Mouse (Mus musculus) neural tube, embryonic 11.5 days (tissue): ENCODE results near the gene Gstm6. TPM values are rescaled to one million over a fixed set of nuclear protein-coding genes. Genes with fewer than 3 reads are reported as not detected.

ENCODE experiments used
- ATAC-seq: fragments of 200-750 bp; cut with Nextera tagmentation; 2 replicates; pipeline ENCODE4 v1.8.0; 2017; ENCODE audit warnings: moderate number of reproducible peaks, mild to moderate bottlenecking, moderate TSS enrichment, moderate library complexity; ENCODE audit not compliant: insufficient read depth, low FRiP score, low TSS enrichment
- DNase-seq: peaks from one replicate; pipeline ENCODE4 v3.0.0-alpha.2; 2015; ENCODE audit warnings: low spot score
- H3K27ac ChIP-seq: fragments of 300-500 bp; sonication (generic); 2 replicates; pipeline ENCODE4 v1.5.1; 2014; ENCODE audit warnings: low read depth, mild to moderate bottlenecking, low read length
- H3K27me3 ChIP-seq: fragments of 300-500 bp; sonication (generic); 2 replicates; pipeline ENCODE4 v1.6.1; 2014; ENCODE audit warnings: mild to moderate bottlenecking, low read length, mixed read lengths; ENCODE audit not compliant: control insufficient read depth, insufficient read depth
- H3K36me3 ChIP-seq: fragments of 300-500 bp; sonication (generic); 2 replicates; pipeline ENCODE4 v1.6.1; 2014; ENCODE audit warnings: mild to moderate bottlenecking, low read length, moderate library complexity, mixed read lengths; ENCODE audit not compliant: control insufficient read depth, insufficient read depth
- H3K4me1 ChIP-seq: fragments of 300-500 bp; sonication (generic); 2 replicates; pipeline ENCODE4 v1.6.1; 2014; ENCODE audit warnings: low read length, mixed read lengths; ENCODE audit not compliant: control insufficient read depth, insufficient read depth
- H3K4me2 ChIP-seq: fragments of 300-500 bp; sonication (generic); 2 replicates; pipeline ENCODE4 v1.6.1; 2014; ENCODE audit warnings: low read depth, mild to moderate bottlenecking, moderate library complexity
- H3K4me3 ChIP-seq: fragments of 300-500 bp; sonication (generic); 2 replicates; pipeline ENCODE4 v1.5.1; 2014; ENCODE audit warnings: low read depth, low read length
- H3K9ac ChIP-seq: fragments of 300-500 bp; sonication (generic); 2 replicates; pipeline ENCODE4 v1.6.1; 2014; ENCODE audit warnings: mild to moderate bottlenecking, low read length
- H3K9me3 ChIP-seq: fragments of 300-500 bp; sonication (generic); 2 replicates; pipeline ENCODE4 v1.6.1; 2016; ENCODE audit warnings: low read length; ENCODE audit not compliant: control insufficient read depth
- WGBS: fragments of 180-500 bp; shearing (Covaris S2); extraction: QIAGEN DNeasy Blood & Tissue Kit; methylation state at CpG from one replicate; pipeline ENCODE4 v1.1.7; 2014; 5-methylcytosine and 5-hydroxymethylcytosine counted together
- polyA plus RNA-seq: library from polyadenylated mRNA; unstranded; fragments of >200 nt; fragmentation: Nextera tagmentation; extraction: Ambion mirVana; gene quantifications from 2 replicates; pipeline ENCODE4 v1.2.1, GENCODE M21; 2014

Gstm6 gene
- polyA plus RNA-seq, 1 experiment from 2014 or later, result 5.3 TPM

DNA sequence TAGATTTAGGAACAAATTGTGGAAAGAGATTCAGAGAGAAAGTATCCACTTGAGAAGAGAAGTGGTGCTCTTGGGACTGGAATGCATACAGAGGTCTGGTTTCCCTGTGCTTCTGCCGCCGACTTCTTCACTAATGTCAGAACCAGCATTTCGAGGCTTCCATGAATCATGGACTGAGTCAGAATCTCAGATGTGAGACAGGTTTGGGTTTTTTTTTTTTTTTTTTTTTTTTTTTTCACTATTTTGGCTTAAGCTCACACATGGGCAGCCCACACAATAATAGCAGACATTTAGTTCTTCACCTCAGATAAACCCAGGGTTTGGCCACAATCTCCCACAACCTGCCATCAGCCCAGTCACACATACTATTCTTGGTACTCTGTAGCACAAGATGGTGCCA lies 8.3 kb downstream of the Gstm6 start:
- ATAC-seq (no peak), DNase-seq (no peak)
- no peak overlapping the region for H3K4me2 ChIP-seq
- no peaks in the 10 kb centered on the region; the same call in 1 of the 2 replicates for H3K4me1 ChIP-seq
- WGBS, result 90% methylated on average over 3 of the region's 3 CpGs
- H3K36me3 ChIP-seq, result no peaks in the 10 kb centered on the region
- H3K9me3 ChIP-seq, result no peaks in the 10 kb centered on the region
- H3K27ac ChIP-seq, result no peak overlapping the region
- no peak overlapping the region for H3K4me3 ChIP-seq
- H3K27me3 ChIP-seq, result no peaks in the 10 kb centered on the region
- H3K9ac ChIP-seq, result no peak overlapping the region

DNA sequence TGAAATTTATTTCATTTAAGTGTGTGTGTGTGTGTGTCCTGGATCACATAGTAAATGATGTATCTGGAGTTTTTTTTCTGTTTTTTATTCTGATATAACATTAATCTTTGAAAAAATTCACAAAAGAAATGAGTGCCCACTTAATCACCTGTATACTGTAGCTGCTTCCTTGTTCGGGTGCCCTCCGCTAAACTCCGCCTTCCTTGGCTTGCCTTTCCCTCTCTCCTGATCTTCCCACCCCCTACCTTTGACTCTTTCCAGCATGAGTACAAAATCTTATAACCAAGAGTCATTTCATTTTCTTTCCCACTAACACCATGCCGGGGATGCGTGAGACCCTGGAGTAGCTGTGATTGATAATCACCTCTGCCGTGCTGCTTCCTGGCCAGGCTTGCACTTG lies 11.4 kb downstream of the Gstm6 start:
- no peak overlapping the region for H3K9ac ChIP-seq
- no peaks in the 10 kb centered on the region for H3K36me3 ChIP-seq
- DNase-seq (no peak), ATAC-seq (peak; percentile 21; the same call in 1 of the 2 replicates)
- no peaks in the 10 kb centered on the region; the same call in 1 of the 2 replicates for H3K4me1 ChIP-seq
- no peak overlapping the region for H3K4me2 ChIP-seq
- WGBS, result 85% methylated on average over 6 of the region's 6 CpGs
- no peak overlapping the region for H3K4me3 ChIP-seq
- H3K27me3 ChIP-seq, result no peaks in the 10 kb centered on the region
- H3K27ac ChIP-seq, result no peak overlapping the region
- no peaks in the 10 kb centered on the region for H3K9me3 ChIP-seq

DNA sequence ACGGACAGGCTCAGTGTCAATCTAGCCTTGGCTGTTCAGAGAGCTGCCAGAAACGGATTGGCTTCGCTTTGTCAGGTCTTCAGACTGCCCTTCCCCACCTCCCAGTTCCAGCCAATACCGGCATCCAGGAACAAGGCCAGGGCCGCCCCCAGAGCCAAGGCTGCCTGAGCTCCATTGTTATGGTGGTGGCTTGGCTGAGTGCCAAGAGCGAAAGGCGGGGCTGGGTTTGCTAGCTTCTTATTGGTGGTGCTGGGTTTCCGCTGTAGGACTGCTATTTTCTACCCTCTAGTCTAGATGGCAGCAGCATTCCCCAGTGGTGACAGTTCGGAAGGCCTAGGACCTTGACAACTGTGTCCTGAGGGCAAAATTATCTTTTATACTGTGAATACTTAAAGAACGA lies 11.9 kb downstream of the Gstm6 start, which contains the start of gene Gstm7:
TSS of gene Gstm7 (minus strand) at position 148 of the 400 bp plus-strand sequence.
- Histone ChIP-seq H3K27me3 (no peaks in the 10 kb centered on the region), H3K4me3 (0 out of 2 replicates have a peak within 1 kb of the TSS, but pooled peaks have one; percentile 6), H3K4me1 (no peaks in the 10 kb centered on the region; the same call in 1 of the 2 replicates), H3K36me3 (no peaks in the 10 kb centered on the region), H3K4me2 (peak within 1 kb of the TSS; percentile 32), H3K9ac (peak within 1 kb of the TSS; percentile 16), H3K27ac (peak within 1 kb of the TSS; percentile 15; the same call in 1 of the 2 replicates), H3K9me3 (no peaks in the 10 kb centered on the region)
- peak; percentile 97 for DNase-seq
- peak; percentile 96 for ATAC-seq
- WGBS, result 8% methylated on average over 10 of the region's 10 CpGs

DNA sequence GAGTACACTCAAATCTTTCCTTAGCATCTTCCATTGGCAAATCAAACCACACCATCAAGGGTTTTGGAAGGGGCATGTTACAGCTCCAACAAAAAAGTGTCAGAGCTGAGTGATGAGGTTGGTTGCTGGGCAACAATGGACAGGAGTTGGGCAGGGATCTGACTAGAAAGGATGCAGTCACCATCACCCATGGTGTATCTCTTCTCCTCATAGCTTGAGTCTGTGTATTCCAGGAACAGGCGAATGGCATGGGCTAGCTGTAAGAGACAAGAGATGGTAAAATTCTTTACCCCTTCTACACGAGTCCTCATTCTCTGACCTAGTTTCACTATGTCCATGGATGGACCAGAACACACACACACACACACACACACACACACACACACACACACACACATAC lies 12.4 kb downstream of the Gstm6 start:
- H3K27ac ChIP-seq, result peak overlapping the region; percentile 15; the same call in 1 of the 2 replicates
- H3K4me3 ChIP-seq, result 0 out of 2 replicates have a peak overlapping the region, but pooled peaks have one; percentile 6
- WGBS, result 85% methylated on average over 2 of the region's 2 CpGs
- ATAC-seq (peak; percentile 33), DNase-seq (peak; percentile 32)
- peak overlapping the region; percentile 32 for H3K4me2 ChIP-seq
- no peaks in the 10 kb centered on the region for H3K27me3 ChIP-seq
- no peaks in the 10 kb centered on the region; the same call in 1 of the 2 replicates for H3K4me1 ChIP-seq
- H3K9ac ChIP-seq, result peak overlapping the region; percentile 16
- no peaks in the 10 kb centered on the region for H3K9me3 ChIP-seq
- H3K36me3 ChIP-seq, result no peaks in the 10 kb centered on the region

DNA sequence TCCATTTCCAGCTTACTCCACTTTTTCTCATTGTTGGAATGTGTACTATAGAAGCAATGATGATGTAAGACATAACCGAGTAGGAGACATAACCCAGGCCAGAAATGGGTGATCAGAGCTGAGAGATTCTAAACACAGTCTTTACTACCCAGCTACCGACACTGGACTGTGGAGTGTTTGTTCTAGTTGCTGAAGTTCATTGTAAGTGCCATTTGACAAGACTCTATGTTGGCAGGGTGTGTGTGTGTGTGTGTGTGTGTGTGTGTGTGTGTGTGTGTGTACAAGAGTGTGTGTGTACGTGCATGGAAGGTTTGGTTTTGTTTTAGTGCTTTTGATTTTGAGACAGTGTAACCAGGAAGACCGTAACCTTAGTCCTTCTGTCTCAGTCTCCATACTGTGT lies 13.8 kb downstream of the Gstm6 start:
- no peaks in the 10 kb centered on the region for H3K36me3 ChIP-seq
- no peaks in the 10 kb centered on the region for H3K9me3 ChIP-seq
- no peak overlapping the region for H3K4me3 ChIP-seq
- WGBS, result 89% methylated on average over 4 of the region's 4 CpGs
- H3K9ac ChIP-seq, result no peak overlapping the region
- no peaks in the 10 kb centered on the region; the same call in 1 of the 2 replicates for H3K4me1 ChIP-seq
- DNase-seq (no peak), ATAC-seq (no peak)
- H3K4me2 ChIP-seq, result no peak overlapping the region
- H3K27me3 ChIP-seq, result no peaks in the 10 kb centered on the region
- no peak overlapping the region for H3K27ac ChIP-seq

DNA sequence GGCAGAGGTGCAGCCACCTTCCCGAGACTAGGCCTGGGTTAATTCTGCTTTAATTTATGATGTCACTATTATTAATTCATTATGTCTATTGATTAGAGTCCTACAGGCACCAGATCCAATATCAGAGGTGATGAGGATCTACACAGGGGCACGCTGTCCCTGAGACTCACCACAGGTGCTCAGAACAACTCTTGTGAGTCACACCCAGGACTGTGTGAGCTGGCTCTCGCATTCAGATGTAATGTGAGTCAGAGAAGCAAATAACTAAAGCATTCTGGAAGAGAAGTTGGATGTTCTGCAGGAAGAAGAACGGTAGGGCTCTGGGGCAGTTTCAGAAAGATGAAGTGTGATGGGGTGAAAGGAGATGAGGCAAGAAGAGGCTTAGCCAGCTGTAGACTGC lies 14.3 kb downstream of the Gstm6 start:
- no peaks in the 10 kb centered on the region for H3K36me3 ChIP-seq
- no peak for ATAC-seq
- no peak overlapping the region for H3K27ac ChIP-seq
- H3K4me2 ChIP-seq, result no peak overlapping the region
- no peaks in the 10 kb centered on the region for H3K27me3 ChIP-seq
- no peak overlapping the region for H3K4me3 ChIP-seq
- no peak for DNase-seq
- 87% methylated on average over 4 of the region's 4 CpGs for WGBS
- no peak overlapping the region for H3K9ac ChIP-seq
- H3K9me3 ChIP-seq, result no peaks in the 10 kb centered on the region
- H3K4me1 ChIP-seq, result no peaks in the 10 kb centered on the region; the same call in 1 of the 2 replicates

DNA sequence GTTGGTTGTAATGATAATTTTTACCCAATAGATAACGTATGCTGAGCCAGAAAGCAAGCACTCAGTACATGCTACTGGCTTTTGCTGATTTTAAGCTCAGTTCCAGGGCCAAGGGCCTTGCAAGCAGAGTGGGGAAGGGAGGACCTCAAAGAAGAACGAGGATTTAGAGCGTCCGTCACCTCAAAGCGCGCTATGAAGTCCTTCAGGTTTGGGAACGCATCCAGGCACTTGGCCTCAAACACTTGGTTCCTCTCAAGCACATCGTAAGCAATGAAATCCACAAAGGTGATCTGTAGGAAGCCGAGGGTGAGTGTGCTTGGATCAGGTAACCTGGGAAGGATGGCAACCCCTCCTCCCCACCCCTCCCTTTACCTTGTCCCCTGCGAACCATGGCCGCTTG lies 14.9 kb downstream of the Gstm6 start:
- H3K27ac ChIP-seq, result no peak overlapping the region
- H3K9ac ChIP-seq, result no peak overlapping the region
- DNase-seq (no peak), ATAC-seq (no peak)
- H3K4me3 ChIP-seq, result no peak overlapping the region
- WGBS, result 85% methylated on average over 11 of the region's 11 CpGs
- no peaks in the 10 kb centered on the region for H3K36me3 ChIP-seq
- no peaks in the 10 kb centered on the region for H3K27me3 ChIP-seq
- no peaks in the 10 kb centered on the region for H3K9me3 ChIP-seq
- H3K4me1 ChIP-seq, result no peaks in the 10 kb centered on the region; the same call in 1 of the 2 replicates
- no peak overlapping the region for H3K4me2 ChIP-seq

DNA sequence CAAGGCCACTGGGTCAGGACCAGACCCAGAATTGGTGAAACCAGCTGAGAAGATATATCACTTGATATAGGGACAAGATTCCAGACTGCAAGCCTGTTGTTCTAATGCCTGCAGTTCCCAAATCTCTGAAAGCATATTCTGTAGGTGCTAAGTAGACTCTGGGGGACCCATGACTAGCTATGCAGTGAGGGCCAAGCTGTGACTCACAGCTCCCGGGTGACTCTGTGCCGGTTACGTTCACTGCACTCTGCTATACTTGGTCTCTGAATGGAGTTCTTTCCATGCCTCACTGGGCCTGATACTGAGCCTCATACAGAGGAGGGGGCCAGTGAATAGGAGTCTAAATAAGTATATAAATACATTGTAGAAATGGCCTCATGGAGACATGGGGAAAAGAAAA lies 15.7 kb downstream of the Gstm6 start:
- H3K4me2 ChIP-seq, result no peak overlapping the region
- ATAC-seq, result no peak
- no peaks in the 10 kb centered on the region; the same call in 1 of the 2 replicates for H3K4me1 ChIP-seq
- DNase-seq, result no peak
- WGBS, result 82% methylated on average over 3 of the region's 3 CpGs
- no peak overlapping the region for H3K9ac ChIP-seq
- H3K9me3 ChIP-seq, result no peaks in the 10 kb centered on the region
- no peaks in the 10 kb centered on the region for H3K36me3 ChIP-seq
- no peaks in the 10 kb centered on the region for H3K27me3 ChIP-seq
- no peak overlapping the region for H3K4me3 ChIP-seq
- no peak overlapping the region for H3K27ac ChIP-seq

DNA sequence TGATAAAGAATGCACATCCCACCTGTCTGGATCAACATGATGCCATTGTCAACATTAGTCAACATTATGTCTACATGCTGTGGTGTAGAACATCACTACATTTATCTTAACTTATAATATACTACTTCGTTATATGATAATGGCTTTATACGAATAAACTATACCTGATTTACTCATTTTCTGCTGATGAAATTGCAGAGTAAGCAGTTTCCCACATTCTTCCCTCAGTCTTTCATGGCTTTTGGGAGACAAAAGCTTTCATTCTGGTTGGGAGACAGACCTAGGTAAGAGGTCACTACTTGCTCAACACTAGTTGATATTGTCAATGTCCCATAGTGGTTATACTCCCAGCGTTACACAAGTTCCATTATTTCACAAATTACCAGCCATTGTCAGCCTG lies 18.2 kb downstream of the Gstm6 start:
- no peak overlapping the region for H3K4me3 ChIP-seq
- H3K4me1 ChIP-seq, result no peaks in the 10 kb centered on the region; the same call in 1 of the 2 replicates
- H3K27ac ChIP-seq, result no peak overlapping the region
- no peaks in the 10 kb centered on the region for H3K36me3 ChIP-seq
- no peaks in the 10 kb centered on the region for H3K27me3 ChIP-seq
- H3K9me3 ChIP-seq, result no peaks in the 10 kb centered on the region
- 92% methylated on average over 3 of the region's 3 CpGs for WGBS
- ATAC-seq (no peak), DNase-seq (no peak)
- no peak overlapping the region for H3K9ac ChIP-seq
- no peak overlapping the region for H3K4me2 ChIP-seq
